Mouse (Mus musculus) embryo, embryonic 11.5 days (tissue): ENCODE measurements around the gene Csmd2.

Experiments used
- DNase-seq: peaks from one replicate; pipeline ENCODE4 v3.0.0-alpha.2; 2012; ENCODE audit warnings: low read depth, low spot score

Csmd2 gene

GRCm38 (mm10) chr4:128326755-128327154 lies 339.1 kb downstream of the Csmd2 start:
- DNase-seq = no peak

GRCm38 (mm10) chr4:128327421-128327820 lies 339.8 kb downstream of the Csmd2 start:
- no peak for DNase-seq

GRCm38 (mm10) chr4:128330519-128330918 lies 342.9 kb downstream of the Csmd2 start:
- no peak for DNase-seq

GRCm38 (mm10) chr4:128340457-128340856 lies 352.8 kb downstream of the Csmd2 start:
- no peak for DNase-seq

GRCm38 (mm10) chr4:128341315-128341714 lies 353.7 kb downstream of the Csmd2 start:
- no peak for DNase-seq

GRCm38 (mm10) chr4:128342208-128342607 lies 354.6 kb downstream of the Csmd2 start:
- DNase-seq = no peak

- no peak for DNase-seq
Measured at GRCm38 (mm10) chr4:128358751-128359150, 371.1 kb downstream of the Csmd2 start.

GRCm38 (mm10) chr4:128365851-128366250 lies 378.2 kb downstream of the Csmd2 start:
- DNase-seq = no peak

GRCm38 (mm10) chr4:128368088-128368487 lies 380.4 kb downstream of the Csmd2 start:
- DNase-seq = no peak

- DNase-seq = no peak
Measured at GRCm38 (mm10) chr4:128371766-128372165, 384.1 kb downstream of the Csmd2 start.

GRCm38 (mm10) chr4:128373196-128373595 lies 385.5 kb downstream of the Csmd2 start:
- DNase-seq = no peak

GRCm38 (mm10) chr4:128374051-128374450 lies 386.4 kb downstream of the Csmd2 start:
- no peak for DNase-seq

- no peak for DNase-seq
Measured at GRCm38 (mm10) chr4:128378946-128379345, 391.3 kb downstream of the Csmd2 start.

- DNase-seq = no peak
Measured at GRCm38 (mm10) chr4:128381331-128381730, 393.7 kb downstream of the Csmd2 start.

- no peak for DNase-seq
Measured at GRCm38 (mm10) chr4:128383800-128384199, 396.1 kb downstream of the Csmd2 start.

GRCm38 (mm10) chr4:128391484-128391883 lies 403.8 kb downstream of the Csmd2 start:
- no peak for DNase-seq

GRCm38 (mm10) chr4:128392279-128392678 lies 404.6 kb downstream of the Csmd2 start:
- no peak for DNase-seq

GRCm38 (mm10) chr4:128393864-128394263 lies 406.2 kb downstream of the Csmd2 start:
- DNase-seq = no peak

- DNase-seq = no peak
Measured at GRCm38 (mm10) chr4:128396616-128397015, 409.0 kb downstream of the Csmd2 start.

GRCm38 (mm10) chr4:128397804-128398203 lies 410.1 kb downstream of the Csmd2 start:
- no peak for DNase-seq

GRCm38 (mm10) chr4:128398948-128399347 lies 411.3 kb downstream of the Csmd2 start:
- DNase-seq = no peak

GRCm38 (mm10) chr4:128400016-128400415 lies 412.4 kb downstream of the Csmd2 start:
- no peak for DNase-seq

GRCm38 (mm10) chr4:128401591-128401990 lies 413.9 kb downstream of the Csmd2 start:
- DNase-seq = no peak

- no peak for DNase-seq
Measured at GRCm38 (mm10) chr4:128402706-128403105, 415.0 kb downstream of the Csmd2 start.
